Comparison of ENCODE assay signal across 7 mouse cellular contexts in genomic region chr5:124002876-124003275, GRCm38 (mm10). TPM values are rescaled to one million over a fixed set of nuclear protein-coding genes. Genes with fewer than 3 reads are reported as not detected.
DNase-seq lines count a peak whose midpoint lies in the region; ATAC-seq and TF ChIP-seq lines count a peak whose summit lies in the region.

No protein-coding gene starts in this region.

- peak overlapping the region; percentile 49 for H3K27ac ChIP-seq in midbrain, embryonic 10.5 days (replicated peaks)
- no peak overlapping the region for H3K27ac ChIP-seq in midbrain, embryonic 11.5 days (ENCODE audit: low read depth, low read length)
- 0 out of 2 replicates have a peak overlapping the region, but pooled peaks have one; percentile 1 for H3K27ac ChIP-seq in forebrain, postnatal 0 days (ENCODE audit: low read depth, low read length)
- H3K27ac ChIP-seq in hindbrain, embryonic 15.5 days (replicated peaks) = peak overlapping the region; percentile 58

- no peak overlapping the region for H3K9ac ChIP-seq in midbrain, embryonic 11.5 days (ENCODE audit: low read length)
- H3K9ac ChIP-seq in forebrain, postnatal 0 days = no peak overlapping the region
- no peak overlapping the region for H3K9ac ChIP-seq in hindbrain, embryonic 15.5 days

- ATAC-seq in midbrain, embryonic 11.5 days (ENCODE audit: low FRiP score) = no peak
- peak; percentile 50 for ATAC-seq in forebrain, postnatal 0 days
- peak; percentile 28; the same call in 1 of the 2 replicates for ATAC-seq in hindbrain, embryonic 15.5 days (ENCODE audit: low FRiP score, low read depth)

- no peak for TF ChIP-seq CTCF in forebrain, postnatal 0 days (IDR thresholded peaks at IDR 0.05; ENCODE audit: low read depth)

- no peaks in the 10 kb centered on the region for H3K9me3 ChIP-seq in midbrain, embryonic 10.5 days (replicated peaks)
- H3K9me3 ChIP-seq in midbrain, embryonic 11.5 days (ENCODE audit: control insufficient read depth, low read length) = no peaks in the 10 kb centered on the region
- H3K9me3 ChIP-seq in forebrain, postnatal 0 days (ENCODE audit: low read length) = no peaks in the 10 kb centered on the region
- H3K9me3 ChIP-seq in hindbrain, embryonic 15.5 days = no peaks in the 10 kb centered on the region

- 88% methylated on average over 2 of the region's 2 CpGs for WGBS in midbrain, embryonic 10.5 days
- 83% methylated on average over 2 of the region's 2 CpGs for WGBS in midbrain, embryonic 11.5 days
- whole genome bisulfite sequencing in forebrain, postnatal 0 days = 48% methylated on average over 2 of the region's 2 CpGs
- WGBS in hindbrain, embryonic 15.5 days = 55% methylated on average over 2 of the region's 2 CpGs

- no peak overlapping the region for H3K4me3 ChIP-seq in midbrain, embryonic 10.5 days
- H3K4me3 ChIP-seq in midbrain, embryonic 11.5 days (ENCODE audit: low read depth, low read length) = no peak overlapping the region
- no peak overlapping the region for H3K4me3 ChIP-seq in forebrain, postnatal 0 days (ENCODE audit: low read depth, low read length)
- H3K4me3 ChIP-seq in hindbrain, embryonic 15.5 days = no peak overlapping the region

- peaks cover 20% of the 10 kb centered on the region for H3K4me1 ChIP-seq in midbrain, embryonic 10.5 days
- peaks cover 3% of the 10 kb centered on the region for H3K4me1 ChIP-seq in midbrain, embryonic 11.5 days (ENCODE audit: control insufficient read depth, insufficient read depth, low read length)
- no peaks in the 10 kb centered on the region for H3K4me1 ChIP-seq in forebrain, postnatal 0 days (ENCODE audit: insufficient read depth)
- peaks cover 34% of the 10 kb centered on the region for H3K4me1 ChIP-seq in hindbrain, embryonic 15.5 days (replicated peaks)

- intact Hi-C loops in left cerebral cortex, postnatal 4 days (cut with DNase I) = no loop called here

- no peaks in the 10 kb centered on the region for H3K27me3 ChIP-seq in midbrain, embryonic 10.5 days (ENCODE audit: low read depth, poor library complexity, severe bottlenecking)
- H3K27me3 ChIP-seq in midbrain, embryonic 11.5 days (ENCODE audit: control insufficient read depth, insufficient read depth, low read length) = no peaks in the 10 kb centered on the region
- no peaks in the 10 kb centered on the region for H3K27me3 ChIP-seq in forebrain, postnatal 0 days (ENCODE audit: insufficient read depth, low read length)
- H3K27me3 ChIP-seq in hindbrain, embryonic 15.5 days = no peaks in the 10 kb centered on the region

- no peak for DNase-seq in midbrain, embryonic 10.5 days (ENCODE audit: low spot score)
- no peak for DNase-seq in midbrain, embryonic 11.5 days (ENCODE audit: low spot score, missing footprints)
- DNase-seq in forebrain, postnatal 0 days = no peak
- peak; percentile 86 for DNase-seq in left cerebral cortex, postnatal 4 days
- DNase-seq in yolk sac, embryonic 10.5 days (ENCODE audit: low spot score) = no peak
- DNase-seq in right cerebral cortex, postnatal 25 days = no peak

- H3K36me3 ChIP-seq in midbrain, embryonic 10.5 days = peaks cover 55% of the 10 kb centered on the region
- H3K36me3 ChIP-seq in midbrain, embryonic 11.5 days (ENCODE audit: control insufficient read depth, insufficient read depth, low read length) = peaks cover 22% of the 10 kb centered on the region
- peaks cover 71% of the 10 kb centered on the region for H3K36me3 ChIP-seq in forebrain, postnatal 0 days (ENCODE audit: insufficient read depth)
- peaks cover 28% of the 10 kb centered on the region for H3K36me3 ChIP-seq in hindbrain, embryonic 15.5 days

- no peak overlapping the region for H3K4me2 ChIP-seq in midbrain, embryonic 11.5 days
- H3K4me2 ChIP-seq in forebrain, postnatal 0 days (ENCODE audit: low read depth) = no peak overlapping the region
- no peak overlapping the region for H3K4me2 ChIP-seq in hindbrain, embryonic 15.5 days

RNA-seq across cellular contexts. Expression of gene Vps37b, which starts 29.2 kb away (rescaled TPM):
- 58.1 and 69.2 TPM in 2 replicates for polyA plus RNA-seq in midbrain, embryonic 10.5 days (2016; fragmentation: Nextera tagmentation; extraction: Ambion mirVana)
- 45.5 and 50.7 TPM in 2 replicates for polyA plus RNA-seq in midbrain, embryonic 11.5 days (2014; fragmentation: Nextera tagmentation; extraction: Ambion mirVana)
- 62.0 and 62.2 TPM in 2 replicates for total RNA-seq in forebrain, postnatal 0 days (2014; rRNA removed)
- polyA plus RNA-seq in forebrain, postnatal 0 days (2015; fragmentation: Nextera tagmentation; extraction: Ambion mirVana) = 76.5 and 90.8 TPM in 2 replicates
- polyA plus RNA-seq in hindbrain, embryonic 15.5 days (2015; fragmentation: Nextera tagmentation; extraction: Ambion mirVana) = 75.5 and 82.4 TPM in 2 replicates
- 10 to 100 TPM; 46.2 to 49.9 TPM for total RNA-seq in left cerebral cortex, postnatal 4 days (2021)

RNA-seq across cellular contexts. Expression of gene Hip1r, which starts 29.4 kb away (rescaled TPM):
- 6.6 and 9.2 TPM in 2 replicates for polyA plus RNA-seq in midbrain, embryonic 10.5 days (2016; fragmentation: Nextera tagmentation; extraction: Ambion mirVana)
- polyA plus RNA-seq in midbrain, embryonic 11.5 days (2014; fragmentation: Nextera tagmentation; extraction: Ambion mirVana) = 4.6 and 5.2 TPM in 2 replicates
- 52.2 and 55.0 TPM in 2 replicates for total RNA-seq in forebrain, postnatal 0 days (2014; rRNA removed)
- polyA plus RNA-seq in forebrain, postnatal 0 days (2015; fragmentation: Nextera tagmentation; extraction: Ambion mirVana) = 22.2 and 29.8 TPM in 2 replicates
- polyA plus RNA-seq in hindbrain, embryonic 15.5 days (2015; fragmentation: Nextera tagmentation; extraction: Ambion mirVana) = 33.9 and 34.2 TPM in 2 replicates
- total RNA-seq in left cerebral cortex, postnatal 4 days (2021) = 10 to 100 TPM; 83.2 to 84.8 TPM
